Mouse (Mus musculus): Measurements from ENCODE around the gene Ppp3ca. TPM values are rescaled to one million over a fixed set of nuclear protein-coding genes. Genes with fewer than 3 reads are reported as not detected.

Ppp3ca gene
- total and polyA plus RNA-seq, 3 experiments, result 63.4 to 143 (median 130) TPM

GRCm38 (mm10) chr3:136669231-136670109 is 454 bp upstream of the Ppp3ca start:
- Histone ChIP-seq H3K27me3 (replicated peaks) (no peaks in the 10 kb centered on the region), H3K4me2 (ENCODE audit: insufficient read depth, low read depth, poor library complexity, severe bottlenecking) (peak overlapping the region; percentile 30), H3K79me2 (replicated peaks; ENCODE audit: control insufficient read depth, extremely low read depth, insufficient read depth, poor library complexity, severe bottlenecking) (peaks cover 31% of the 10 kb centered on the region), H3K27ac (ENCODE audit: insufficient read depth, low read depth) (peak overlapping the region; percentile 86), H3K4me3 (replicated peaks in 1 of 3; ENCODE audit: low read depth in 2 of 3, low read length in 2 of 3, poor library complexity in 1 of 3) (peak overlapping the region; percentile 78 to 96 (median 85)), H3K36me3 (replicated peaks in 1 of 2; ENCODE audit: control insufficient read depth in 1 of 2, insufficient read depth in 1 of 2, low read length in 1 of 2) (no peaks in the 10 kb centered on the region), H3K4me1 (ENCODE audit: control insufficient read depth in 1 of 2, insufficient read depth in 2 of 2) (peaks cover 2 to 28% of the 10 kb centered on the region in 2 experiments), H3K9me3 (replicated peaks; ENCODE audit: low read length) (no peaks in the 10 kb centered on the region), H3K9ac (ENCODE audit: insufficient read depth, low read depth) (peak overlapping the region; percentile 64)
- dilution Hi-C loops (cut with MboI; ENCODE audit: extremely low pct_ligation_motif_present, extremely low pct_unique_long_range_greater_than_20kb, low sequenced_read_pairs) (no loop called here), in situ Hi-C loops (cut with MboI; ENCODE audit: low pct_ligation_motif_present, low pct_unique_long_range_greater_than_20kb, low sequenced_read_pairs) (loop anchor here (5.0 to 10.0 kb wide), 3 partner anchors 43 to 785 kb away; no protein-coding TSS in a partner anchor)
- peak; percentile 100 for DNase-seq (ENCODE audit: extremely low read depth)
- no peak; the same call in 1 of the 2 replicates for TF ChIP-seq ZNF384 (IDR thresholded peaks at IDR 0.05; ENCODE audit: low read depth, low read length)
- peak; percentile 72 for TF ChIP-seq HCFC1 (IDR thresholded peaks at IDR 0.05; ENCODE audit: low read depth, low read length)
- TF ChIP-seq MXI1 (IDR thresholded peaks at IDR 0.05; ENCODE audit: low read depth, low read length), result peak; percentile 85
- TF ChIP-seq CHD1 (IDR thresholded peaks at IDR 0.05; ENCODE audit: low read depth, low read length), result 0 out of 2 replicates have a peak, but pooled peaks have one; percentile 72
- no peak for TF ChIP-seq RCOR1 (conservative IDR thresholded peaks at IDR 0.05; ENCODE audit: low read depth, low read length)
- TF ChIP-seq MAZ (IDR thresholded peaks at IDR 0.05; ENCODE audit: low read depth, low read length), result peak; percentile 94
- peak; percentile 25; the same call in 1 of the 2 replicates for TF ChIP-seq IRF4 (IDR thresholded peaks at IDR 0.05; ENCODE audit: low read depth, low read length)
- peak; percentile 66 for TF ChIP-seq BHLHE40 (IDR thresholded peaks at IDR 0.05; ENCODE audit: low read depth, low read length)
- TF ChIP-seq SMC3 (IDR thresholded peaks at IDR 0.05; ENCODE audit: low read depth, low read length), result peak; percentile 19
- TF ChIP-seq MAFK (IDR thresholded peaks at IDR 0.05; ENCODE audit: insufficient replicate concordance, low read length), result no peak
- no peak for TF ChIP-seq GABPA (IDR thresholded peaks at IDR 0.05; ENCODE audit: insufficient replicate concordance, low read depth, low read length)
- TF ChIP-seq ZC3H11A (IDR thresholded peaks at IDR 0.05; ENCODE audit: low read depth, low read length), result no peak
- no peak for TF ChIP-seq JUND (conservative IDR thresholded peaks at IDR 0.05; ENCODE audit: low read depth, low read length)
- peak; percentile 76; the same call in 1 of the 2 replicates for TF ChIP-seq ZMIZ1 (IDR thresholded peaks at IDR 0.05; ENCODE audit: low read depth, low read length)
- peak; percentile 18; the same call in 1 of the 2 replicates for TF ChIP-seq TBP (conservative IDR thresholded peaks at IDR 0.05; ENCODE audit: low read depth, low read length)
- TF ChIP-seq KAT2A (IDR thresholded peaks at IDR 0.05; ENCODE audit: insufficient replicate concordance, low read length), result peak; percentile 67; the same call in 1 of the 2 replicates
- no peak for TF ChIP-seq EP300 (IDR thresholded peaks at IDR 0.05; ENCODE audit: low read length)
- TF ChIP-seq NELFE (IDR thresholded peaks at IDR 0.05; ENCODE audit: low read depth, low read length), result peak; percentile 94
- 0 out of 2 replicates have a peak, but pooled peaks have one; percentile 25 for TF ChIP-seq MYC (IDR thresholded peaks at IDR 0.05; ENCODE audit: low read depth, low read length)
- peak; percentile 62; the same call in 1 of the 2 replicates for TF ChIP-seq NRF1 (IDR thresholded peaks at IDR 0.05; ENCODE audit: low read depth, low read length)
- TF ChIP-seq ELF1 (IDR thresholded peaks at IDR 0.05; ENCODE audit: low read depth, low read length), result peak; percentile 82
- peak; percentile 17 for TF ChIP-seq RAD21 (IDR thresholded peaks at IDR 0.05; ENCODE audit: low read depth, low read length)
- TF ChIP-seq TCF12 (IDR thresholded peaks at IDR 0.05; ENCODE audit: low read depth, low read length), result peak; percentile 87
- no peak for TF ChIP-seq ZKSCAN1 (IDR thresholded peaks at IDR 0.05; ENCODE audit: borderline replicate concordance, low read depth, low read length)
- TF ChIP-seq CHD2 (IDR thresholded peaks at IDR 0.05; ENCODE audit: low read length), result peak; percentile 94
- peak; percentile 41; the same call in 1 of the 2 replicates for TF ChIP-seq MAX (IDR thresholded peaks at IDR 0.05; ENCODE audit: low read length)
- TF ChIP-seq PAX5 (IDR thresholded peaks at IDR 0.05; ENCODE audit: low read length), result no peak
- peak; percentile 39 for TF ChIP-seq MEF2A (IDR thresholded peaks at IDR 0.05; ENCODE audit: borderline replicate concordance, low read depth, low read length)
- peak; percentile 90 for TF ChIP-seq UBTF (IDR thresholded peaks at IDR 0.05; ENCODE audit: low read depth, low read length)
- peak; percentile 60; the same call in 1 of the 2 replicates for TF ChIP-seq POLR2AphosphoS2 (IDR thresholded peaks at IDR 0.05; ENCODE audit: low read depth, low read length)
- TF ChIP-seq USF2 (conservative IDR thresholded peaks at IDR 0.05; ENCODE audit: low read depth, low read length), result no peak
- TF ChIP-seq SIN3A (IDR thresholded peaks at IDR 0.05; ENCODE audit: low read length), result peak; percentile 89; the same call in 1 of the 2 replicates
- TF ChIP-seq POLR2A (IDR thresholded peaks at IDR 0.05; ENCODE audit: low read depth, low read length), result peak; percentile 95
- peak; percentile 31 for TF ChIP-seq USF1 (IDR thresholded peaks at IDR 0.05; ENCODE audit: low read depth, low read length)
- TF ChIP-seq CTCF (conservative IDR thresholded peaks at IDR 0.05 in 1 of 2, IDR thresholded peaks at IDR 0.05 in 1 of 2; ENCODE audit: low read depth in 2 of 2, low read length in 2 of 2), result peak in 1 of 2 experiments; percentile 19; a peak in 2 of 4 replicates
- no peak for TF ChIP-seq E2F4 (IDR thresholded peaks at IDR 0.05; ENCODE audit: insufficient replicate concordance, low read depth, low read length)
- TF ChIP-seq JUN (IDR thresholded peaks at IDR 0.05; ENCODE audit: insufficient read depth, low read depth, low read length), result no peak

Measured in CH12.LX (cell line).